Mouse (Mus musculus): Measurements from ENCODE around the gene Pex11g.
A peak's percentile ranks its signal among the peaks of the same experiment; 100 is the strongest.

Gene Pex11g

GRCm38 (mm10) chr8:3481605-3482004 is 14.1 kb upstream of the Pex11g start:
- DNase-seq (ENCODE audit: extremely low read depth, low read depth, low spot score) = no peak

DNA sequence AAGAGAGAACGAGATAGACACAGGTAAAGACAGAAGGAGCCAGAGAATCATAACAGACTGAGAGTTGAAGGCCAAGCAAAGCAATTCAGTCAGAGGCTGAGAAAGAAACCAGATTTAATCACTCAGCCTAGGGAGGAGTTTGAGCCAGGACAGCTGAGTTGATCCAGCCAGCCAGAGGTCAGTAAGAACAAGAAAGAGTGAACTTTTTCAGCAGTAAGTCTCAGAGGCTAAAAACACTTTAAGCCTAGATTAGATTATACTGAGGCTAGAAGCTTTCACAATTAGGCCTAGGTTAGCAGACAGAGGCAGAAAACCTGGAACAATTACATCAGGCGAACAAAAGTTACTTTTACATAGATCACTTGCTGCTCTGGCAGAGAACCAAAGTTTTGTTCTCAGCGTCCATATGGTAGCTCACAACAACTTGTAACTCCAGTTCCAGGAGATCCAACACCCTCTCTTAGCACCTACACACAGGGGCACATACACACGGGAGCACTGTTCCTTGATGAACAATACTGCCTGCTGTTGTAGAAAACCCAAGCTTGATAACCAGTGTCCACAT is 12.8 kb upstream of the Pex11g start:
- peak; percentile 78 for DNase-seq (ENCODE audit: extremely low read depth, low read depth, low spot score)

DNA sequence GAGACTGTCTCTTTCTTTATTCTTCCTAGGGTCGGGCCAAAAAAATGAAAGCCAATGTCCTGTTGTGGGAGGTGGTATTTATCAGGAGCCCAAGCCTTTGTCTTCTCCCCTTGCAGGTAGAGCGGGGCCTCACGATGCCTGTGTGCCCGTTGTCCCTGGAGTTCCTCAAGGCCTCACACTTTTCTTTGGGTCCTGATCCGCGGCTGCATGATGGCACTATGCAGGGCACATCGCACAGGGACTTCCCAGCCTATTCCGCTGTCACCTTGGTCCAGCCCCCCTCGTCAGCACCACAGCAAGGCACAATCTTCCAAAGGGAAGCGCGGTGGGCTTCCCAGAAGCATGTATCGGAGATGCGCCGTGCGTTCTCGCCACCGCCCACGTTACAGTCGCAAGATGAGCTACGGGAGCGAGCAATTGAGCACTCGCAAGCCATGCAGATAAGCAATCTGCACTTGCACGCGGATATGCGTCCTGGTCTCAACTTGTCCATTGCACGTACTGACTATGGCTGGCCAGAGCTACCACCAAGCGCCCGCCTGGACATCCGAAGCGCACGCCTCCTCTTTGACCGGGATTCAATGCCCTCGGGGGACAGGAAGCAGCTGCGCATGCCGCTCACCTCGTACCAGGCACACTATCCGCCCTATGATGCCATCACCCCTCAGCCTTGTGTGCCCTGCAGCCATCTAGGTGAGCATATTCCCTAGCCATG is 8.4 kb upstream of the Pex11g start:
- no peak for DNase-seq (ENCODE audit: extremely low read depth, low read depth, low spot score)

DNA sequence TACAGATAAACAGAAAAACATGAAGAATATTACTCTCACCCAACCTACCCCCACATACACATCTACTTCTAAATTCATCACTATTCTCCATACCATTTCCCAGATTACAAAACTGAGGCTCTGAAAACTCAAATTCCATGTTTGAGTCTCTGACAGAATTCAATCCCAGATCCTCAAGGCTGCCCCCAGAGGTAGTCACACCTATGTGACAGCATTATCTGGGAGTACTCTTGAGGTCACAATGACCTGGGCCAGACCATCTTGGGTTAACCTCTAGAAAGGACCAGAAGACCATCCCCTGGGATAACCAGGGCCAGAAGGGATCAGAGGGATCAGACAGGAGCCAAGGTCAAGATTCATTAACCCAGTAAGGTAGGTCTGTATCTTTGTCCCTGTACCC is 3.1 kb upstream of the Pex11g start, which contains the start of gene Tex45:
Gene Tex45, plus strand, starts transcription at position 301 of the 400 bp plus-strand sequence.
- DNase-seq (ENCODE audit: extremely low read depth, low read depth, low spot score) = no peak

DNA sequence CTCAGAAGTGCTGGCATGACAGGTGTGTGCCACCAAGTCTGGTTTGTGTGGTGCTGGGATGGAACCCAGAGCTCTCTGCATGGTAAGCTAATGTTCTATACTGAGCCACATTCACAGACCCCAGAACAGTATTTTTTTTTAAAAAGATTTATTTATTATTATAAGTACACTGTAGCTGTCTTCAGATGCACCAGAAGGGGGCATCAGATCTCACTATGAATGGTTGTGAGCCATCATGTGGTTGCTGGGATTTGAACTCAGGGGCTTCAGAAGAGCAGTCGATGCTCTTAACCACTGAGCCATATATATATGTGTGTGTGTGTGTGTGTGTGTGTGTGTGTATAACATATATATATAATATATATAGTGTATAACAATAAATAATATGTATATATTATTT is 1.4 kb upstream of the Pex11g start:
- no peak for DNase-seq (ENCODE audit: extremely low read depth, low read depth, low spot score)

- DNase-seq (ENCODE audit: extremely low read depth, low read depth, low spot score) = no peak
Observed at GRCm38 (mm10) chr8:3467886-3468545, 536 bp upstream of the Pex11g start.

DNA sequence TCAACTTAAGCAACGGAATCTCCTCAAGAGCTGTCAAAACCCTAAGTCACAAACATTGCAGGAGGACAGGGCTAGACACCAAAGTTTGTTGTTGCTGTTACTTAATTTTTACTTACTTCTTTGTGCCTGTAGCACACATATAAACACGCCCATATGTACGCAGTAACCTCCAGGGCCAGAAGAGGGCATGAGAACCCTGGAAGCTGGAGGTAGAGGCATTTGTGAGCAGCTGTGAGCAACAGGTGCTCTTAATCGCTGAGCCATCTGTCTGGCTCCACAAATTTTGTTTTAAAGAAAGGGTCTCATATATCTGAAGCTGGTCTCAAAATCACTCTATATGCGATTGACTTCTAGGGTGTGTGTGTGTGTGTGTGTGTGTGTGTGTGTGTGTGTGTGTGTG is 3.2 kb downstream of the Pex11g start:
- no peak for DNase-seq (ENCODE audit: extremely low read depth, low read depth, low spot score)

DNA sequence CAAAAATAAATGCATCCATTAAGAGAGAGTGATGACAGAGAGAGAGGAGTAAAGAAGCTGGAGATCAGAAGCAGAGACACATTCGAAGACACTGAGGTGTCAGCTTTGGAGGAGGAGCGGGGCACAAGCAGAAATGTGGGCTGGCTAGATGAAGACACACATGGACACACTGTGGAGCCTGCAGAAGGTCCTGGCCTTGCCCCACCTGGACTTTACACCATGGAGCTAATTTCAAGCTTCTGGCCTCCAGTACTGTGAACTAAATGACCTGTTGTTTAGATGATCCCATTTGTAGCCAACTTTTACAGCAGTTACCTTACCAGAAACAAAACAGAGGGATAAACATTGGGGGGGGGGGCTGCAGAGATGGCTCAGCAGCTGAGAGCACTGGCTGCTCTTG is 4.2 kb downstream of the Pex11g start:
- DNase-seq (ENCODE audit: extremely low read depth, low read depth, low spot score) = no peak

GRCm38 (mm10) chr8:3451992-3452391 is 15.5 kb downstream of the Pex11g start:
- no peak for DNase-seq (ENCODE audit: extremely low read depth, low read depth, low spot score)

DNA sequence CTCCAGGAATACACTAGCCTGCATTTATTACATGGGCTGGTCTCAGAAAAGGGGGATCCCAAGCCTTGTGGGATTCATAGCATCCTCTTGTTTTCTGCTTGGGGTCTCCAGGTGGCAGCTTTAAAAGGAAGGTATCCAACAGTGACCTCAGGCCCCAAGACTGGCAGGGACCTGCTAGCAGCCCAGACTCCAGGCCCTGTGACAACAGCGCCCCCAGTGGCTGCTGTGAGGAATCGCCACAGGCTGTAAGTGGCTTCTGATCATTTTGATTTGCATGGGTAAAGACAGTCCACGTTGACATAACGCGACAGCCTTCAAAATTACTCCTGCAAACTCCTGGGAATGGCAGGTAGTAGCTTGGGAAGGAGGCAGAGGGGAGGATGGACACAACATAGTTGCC is 16.8 kb downstream of the Pex11g start:
- no peak for DNase-seq (ENCODE audit: extremely low read depth, low read depth, low spot score)

GRCm38 (mm10) chr8:3449226-3449625 is 18.3 kb downstream of the Pex11g start:
- DNase-seq (ENCODE audit: extremely low read depth, low read depth, low spot score) = peak; percentile 83

DNA sequence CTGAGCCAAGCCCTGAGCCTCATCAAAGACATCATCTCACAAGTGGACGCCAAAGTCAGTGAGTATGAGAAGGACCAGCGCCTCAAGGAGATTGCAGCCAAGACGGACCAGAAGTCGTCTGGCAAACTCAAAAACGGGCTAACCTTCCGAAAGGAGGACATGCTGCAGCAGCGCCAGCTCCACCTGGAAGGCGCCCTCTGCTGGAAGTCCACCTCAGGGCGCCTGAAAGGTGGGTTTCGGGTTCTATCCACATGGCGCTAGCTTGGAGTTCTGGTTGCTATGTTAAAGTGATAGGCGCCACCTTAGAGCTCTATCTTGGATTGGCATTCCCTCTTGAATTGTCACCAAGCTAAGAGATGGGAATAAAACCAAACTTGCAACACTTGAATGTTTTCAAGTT is 28.0 kb downstream of the Pex11g start:
- DNase-seq (ENCODE audit: extremely low read depth, low read depth, low spot score) = no peak

DNA sequence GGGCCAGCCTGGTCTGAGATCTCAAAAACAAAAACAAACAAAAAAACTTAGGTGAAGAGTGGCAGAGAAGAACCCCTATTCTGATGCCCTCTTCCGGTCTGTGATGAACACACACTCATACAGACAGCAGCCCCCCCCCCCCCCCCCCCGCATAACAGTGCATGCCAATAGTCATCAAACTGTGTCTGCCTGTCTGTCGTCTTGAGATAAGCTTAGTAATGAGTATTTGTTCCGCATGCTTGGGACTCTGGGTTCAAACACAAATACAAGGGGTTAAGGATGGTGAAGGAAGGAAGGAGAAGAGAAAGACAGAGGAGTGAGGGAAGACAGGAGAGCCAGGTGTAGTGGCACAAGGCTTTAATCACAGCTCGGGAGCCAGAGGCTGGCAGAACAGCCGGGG is 31.0 kb downstream of the Pex11g start:
- DNase-seq (ENCODE audit: extremely low read depth, low read depth, low spot score) = no peak

DNA sequence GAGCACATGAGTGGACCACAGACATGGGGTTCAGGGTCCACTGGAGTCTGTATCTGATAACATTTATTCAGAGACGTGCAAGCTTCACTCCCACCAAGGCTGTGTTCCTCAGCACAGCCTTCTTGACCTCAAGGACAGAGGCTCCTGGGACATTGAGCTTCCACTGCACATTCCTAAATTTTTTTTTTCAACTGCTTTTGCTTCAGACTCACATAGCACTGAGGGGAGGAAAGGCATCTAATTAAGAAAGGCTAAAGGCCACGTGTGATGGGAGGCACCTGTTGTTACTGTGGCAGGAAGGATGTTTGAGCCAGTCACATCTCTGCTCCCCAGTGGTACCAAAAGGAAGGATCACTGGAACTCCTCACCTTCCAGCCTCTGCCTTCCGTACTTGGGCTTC is 36.4 kb downstream of the Pex11g start:
- DNase-seq (ENCODE audit: extremely low read depth, low read depth, low spot score) = no peak

DNA sequence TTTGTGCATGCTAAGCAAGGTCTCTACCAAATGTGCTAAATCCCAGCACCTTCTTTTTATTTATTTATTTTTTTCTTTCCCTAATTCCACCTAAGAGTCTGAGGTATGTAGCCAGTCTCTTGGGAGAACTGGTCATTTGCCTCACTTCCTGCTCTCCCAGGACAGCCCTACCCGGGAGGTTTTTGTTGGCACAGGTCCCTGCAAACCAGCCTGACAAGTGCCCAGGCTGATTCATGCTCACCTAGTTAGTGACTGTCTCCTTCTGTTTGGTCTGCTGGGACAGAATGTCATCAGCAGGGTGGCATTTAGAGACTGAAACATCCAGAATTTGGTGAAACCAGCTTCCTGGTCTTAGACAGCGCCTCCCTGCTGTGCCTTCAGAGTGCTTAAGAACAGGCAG is 37.5 kb downstream of the Pex11g start:
- peak; percentile 59 for DNase-seq (ENCODE audit: extremely low read depth, low read depth, low spot score)

DNA sequence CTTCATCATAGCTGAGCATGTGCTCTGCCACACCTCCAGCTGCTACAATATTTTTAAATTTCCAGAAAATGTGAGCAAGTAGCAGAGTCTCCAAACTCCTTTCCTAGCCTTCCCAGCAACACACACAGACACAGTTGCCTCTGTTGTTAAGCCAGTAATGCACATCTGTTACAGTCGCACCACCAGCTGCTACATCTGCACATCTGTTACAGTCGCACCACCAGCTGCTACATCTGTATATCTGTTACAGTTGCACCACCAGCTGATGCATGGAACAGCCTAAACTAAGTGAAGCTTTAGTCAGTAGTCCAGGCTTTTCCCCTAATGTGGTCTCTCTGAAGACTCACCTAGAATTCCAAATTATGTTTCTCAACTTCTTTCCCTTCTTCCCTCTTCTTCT is 39.1 kb downstream of the Pex11g start:
- DNase-seq (ENCODE audit: extremely low read depth, low read depth, low spot score) = no peak

DNA sequence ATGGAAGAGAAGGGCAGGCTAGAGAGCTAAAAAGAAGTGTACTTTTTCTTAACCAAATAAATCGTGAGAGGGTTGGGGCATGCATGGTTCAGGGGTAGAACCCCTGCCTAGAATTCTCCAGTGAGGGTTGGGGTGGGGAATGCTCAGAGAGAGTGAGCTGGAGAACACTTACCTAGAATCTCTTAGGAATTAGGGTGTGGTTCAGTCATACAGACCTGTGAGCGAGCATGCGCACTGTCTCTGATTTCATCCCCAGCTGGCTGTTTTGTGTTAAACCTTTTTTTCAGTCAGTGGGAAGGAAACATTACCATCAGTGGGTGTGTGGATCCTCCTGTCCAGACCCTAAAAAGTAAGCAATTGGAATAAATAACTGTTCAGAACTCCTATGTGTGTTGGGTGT is 41.3 kb downstream of the Pex11g start:
- DNase-seq (ENCODE audit: extremely low read depth, low read depth, low spot score) = no peak

- no peak for DNase-seq (ENCODE audit: extremely low read depth, low read depth, low spot score)
Observed at GRCm38 (mm10) chr8:3425217-3425616, 42.3 kb downstream of the Pex11g start.

GRCm38 (mm10) chr8:3421507-3421906 is 46.0 kb downstream of the Pex11g start:
- DNase-seq (ENCODE audit: extremely low read depth, low read depth, low spot score) = no peak

GRCm38 (mm10) chr8:3420105-3420706 is 47.3 kb downstream of the Pex11g start:
- no peak for DNase-seq (ENCODE audit: extremely low read depth, low read depth, low spot score)

- no peak for DNase-seq (ENCODE audit: extremely low read depth, low read depth, low spot score)
Observed at GRCm38 (mm10) chr8:3418101-3418500, 49.4 kb downstream of the Pex11g start.

DNA sequence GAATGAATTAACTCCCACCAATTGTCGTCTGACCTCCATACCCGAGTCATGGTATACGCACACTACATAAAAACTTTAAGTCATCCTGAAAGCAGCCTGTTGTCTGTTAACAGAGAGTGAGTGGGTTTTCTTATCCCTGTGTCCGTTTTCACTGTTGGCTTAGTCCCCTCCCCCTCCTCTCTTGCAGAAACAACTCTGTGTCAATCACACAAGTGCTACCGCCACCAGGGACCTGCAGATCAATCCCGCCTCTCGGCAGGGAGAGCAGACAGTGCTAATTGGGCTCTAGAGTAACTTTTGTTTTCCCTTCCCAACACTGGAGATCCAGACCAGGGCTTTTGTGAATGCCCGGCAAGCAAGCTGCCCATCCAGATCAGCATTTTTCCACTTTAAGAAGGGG is 50.0 kb downstream of the Pex11g start:
- no peak for DNase-seq (ENCODE audit: extremely low read depth, low read depth, low spot score)

Data from fat pad, adult 2 months (tissue).